Mouse (Mus musculus) kidney, adult 2 months (tissue): ENCODE measurements around the gene Gpa33.

Source experiments
- CTCF ChIP-seq: fragments of 200-500 bp; conservative IDR thresholded peaks from 2 replicates; pipeline ENCODE4 v1.5.1; 2011; ENCODE audit warnings: low read depth, mild to moderate bottlenecking, control low read depth, low read length, moderate library complexity, mixed read lengths; ENCODE audit not compliant: insufficient read depth, insufficient read length
- POLR2A ChIP-seq: fragments of 200-500 bp; IDR thresholded peaks from one replicate; pipeline ENCODE4 v1.6.1; 2011; ENCODE audit warnings: low read depth, low read length, control low read depth

DNA sequence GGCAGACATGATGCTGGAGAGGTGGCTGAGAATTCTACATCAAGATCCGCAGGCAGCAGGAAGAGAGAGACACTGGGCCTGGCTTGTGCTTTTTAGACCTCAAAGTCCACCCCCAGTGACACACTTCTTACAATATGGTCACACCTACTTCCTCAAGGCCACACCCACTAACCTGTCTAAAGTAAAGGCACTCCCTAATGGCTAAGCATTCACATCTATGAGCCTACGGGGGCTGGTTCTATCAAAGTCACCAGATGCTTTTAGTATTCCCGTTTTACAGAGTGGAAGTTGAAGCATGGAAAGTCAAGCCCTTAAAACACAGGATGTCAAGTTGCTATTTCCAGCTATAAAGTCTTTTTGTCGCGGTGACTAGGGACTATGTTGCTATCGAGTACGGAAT, 38.0 kb downstream of the Gpa33 start:
- TF ChIP-seq POLR2A, result no peak
- no peak for TF ChIP-seq CTCF
